Mouse (Mus musculus) cerebellum, adult 11-12 months (tissue): ENCODE measurements around the gene Olig1.

Experiments used
- DNase-seq: peaks from one replicate; pipeline ENCODE4 v3.0.0; 2022

Gene Olig1

GRCm38 (mm10) chr16:91269468-91270211, at the start of gene Olig1:
TSS of gene Olig1 (plus strand) at chr16:91269772.
- DNase-seq: peak; percentile 50

- no peak for DNase-seq
Measured at GRCm38 (mm10) chr16:91222171-91222642, 47.4 kb upstream of the Olig1 start.

GRCm38 (mm10) chr16:91222643-91223271, 46.8 kb upstream of the Olig1 start:
- DNase-seq: no peak

- DNase-seq: no peak
Measured at GRCm38 (mm10) chr16:91223327-91224067, 46.1 kb upstream of the Olig1 start.

GRCm38 (mm10) chr16:91224068-91224402, 45.5 kb upstream of the Olig1 start:
- DNase-seq: no peak

GRCm38 (mm10) chr16:91224481-91225232, 44.9 kb upstream of the Olig1 start:
- DNase-seq: no peak

- no peak for DNase-seq
Measured at GRCm38 (mm10) chr16:91225233-91226037, 44.1 kb upstream of the Olig1 start, which contains the start of gene Olig2. TSS of gene Olig2 (plus strand) at chr16:91225457.

- no peak for DNase-seq
Measured at GRCm38 (mm10) chr16:91226038-91226882, 43.3 kb upstream of the Olig1 start.

GRCm38 (mm10) chr16:91226883-91227759, 42.5 kb upstream of the Olig1 start:
- DNase-seq: no peak

- no peak for DNase-seq
Measured at GRCm38 (mm10) chr16:91227760-91228043, 41.9 kb upstream of the Olig1 start.

- no peak for DNase-seq
Measured at GRCm38 (mm10) chr16:91228238-91229071, 41.1 kb upstream of the Olig1 start.

- DNase-seq: no peak
Measured at GRCm38 (mm10) chr16:91229072-91229348, 40.6 kb upstream of the Olig1 start.

- DNase-seq: no peak
Measured at GRCm38 (mm10) chr16:91229643-91230042, 39.9 kb upstream of the Olig1 start.

- no peak for DNase-seq
Measured at GRCm38 (mm10) chr16:91231781-91232469, 37.6 kb upstream of the Olig1 start.

GRCm38 (mm10) chr16:91232470-91233240, 36.9 kb upstream of the Olig1 start:
- no peak for DNase-seq

- no peak for DNase-seq
Measured at GRCm38 (mm10) chr16:91233241-91233944, 36.2 kb upstream of the Olig1 start.

- no peak for DNase-seq
Measured at GRCm38 (mm10) chr16:91239024-91239423, 30.5 kb upstream of the Olig1 start.

- no peak for DNase-seq
Measured at GRCm38 (mm10) chr16:91246292-91246691, 23.3 kb upstream of the Olig1 start.
